Mouse (Mus musculus) ES-CJ7 (cell line): Measurements from ENCODE around the gene Tango2.

Experiments used
- DNase-seq: peaks from one replicate; pipeline ENCODE4 v3.0.0; 2011; ENCODE audit warnings: low read depth, low spot score

The Tango2 gene

DNA sequence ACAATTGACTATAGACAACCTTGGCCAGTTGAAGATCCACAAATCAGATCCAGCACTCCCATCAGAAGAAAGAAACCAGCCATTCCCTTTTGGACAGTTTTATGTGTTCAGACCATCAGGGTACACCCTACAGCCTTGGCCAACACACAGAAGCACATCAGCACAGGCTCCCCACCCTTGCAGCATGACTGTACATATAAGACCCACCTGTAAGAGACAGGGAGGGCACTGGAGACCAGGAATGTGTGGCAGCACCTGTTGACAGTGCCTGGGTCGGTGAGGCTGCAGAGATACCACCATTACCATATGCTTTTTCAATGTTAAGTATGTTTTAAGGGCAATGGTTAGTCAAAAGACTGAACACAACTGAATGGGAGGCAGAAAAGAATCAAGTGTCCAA is 94.0 kb downstream of the Tango2 start:
- no peak for DNase-seq

DNA sequence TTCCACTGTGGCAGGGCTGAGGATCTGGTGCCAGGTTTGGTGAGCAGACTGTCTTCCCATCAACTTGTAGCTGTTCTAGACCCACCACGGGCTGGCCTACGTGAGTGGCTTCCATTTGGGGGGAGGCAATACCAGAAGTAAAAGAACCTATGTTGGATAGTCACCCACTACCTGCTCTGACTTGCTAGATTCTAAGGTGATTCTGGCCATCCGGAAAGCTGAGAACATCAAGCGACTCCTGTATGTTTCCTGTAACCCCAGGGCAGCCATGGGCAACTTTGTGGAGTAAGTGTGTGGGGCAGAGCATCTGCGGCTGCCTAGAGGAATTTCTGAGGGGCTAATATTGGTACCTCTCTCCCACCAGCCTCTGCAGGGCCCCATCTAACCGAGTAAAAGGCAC is 95.2 kb downstream of the Tango2 start:
- DNase-seq, result no peak

DNA sequence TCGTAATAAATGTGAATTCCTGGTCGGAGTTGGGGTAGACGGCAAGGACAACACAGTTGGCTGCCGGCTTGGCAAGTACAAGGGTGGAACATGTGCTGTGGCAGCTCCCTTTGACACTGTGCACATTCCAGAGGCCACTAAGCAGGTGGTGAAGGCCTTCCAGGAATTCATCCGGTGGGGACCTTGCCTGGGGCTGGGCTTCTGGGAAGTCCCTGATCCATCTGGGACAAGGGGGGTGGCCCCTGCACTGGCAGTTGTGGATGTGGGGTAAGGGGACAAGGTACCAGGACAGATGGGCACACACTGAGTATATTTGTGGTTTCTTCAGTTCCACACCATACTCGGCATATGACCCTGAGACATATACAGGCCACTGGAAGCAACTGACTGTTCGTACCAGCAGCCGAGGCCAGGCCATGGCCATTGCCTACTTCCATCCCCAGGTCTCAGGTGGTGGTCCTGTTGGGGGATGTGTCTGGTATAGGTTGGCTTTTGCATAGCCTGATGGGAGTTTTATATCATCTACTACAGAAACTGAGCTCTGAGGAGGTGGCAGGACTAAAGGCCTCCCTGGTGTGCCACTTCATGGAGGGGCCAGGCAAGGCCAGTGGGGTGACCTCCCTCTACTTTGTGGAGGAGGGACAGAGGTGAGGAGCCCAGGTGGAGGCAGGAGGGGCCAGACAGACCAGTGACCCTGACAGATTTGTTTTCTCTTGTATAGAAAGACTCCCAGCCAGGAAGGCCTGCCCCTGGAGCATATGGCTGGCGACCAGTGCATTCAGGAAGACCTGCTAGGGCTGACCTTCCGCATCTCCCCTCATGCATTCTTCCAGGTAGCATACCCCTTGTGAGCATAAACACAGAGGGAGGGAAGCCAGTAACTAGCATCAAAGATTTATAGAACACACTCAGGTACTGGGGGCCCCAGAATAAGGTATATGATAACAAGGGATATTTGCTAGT is 96.8 kb downstream of the Tango2 start:
- DNase-seq, result no peak
